Mouse (Mus musculus) cerebellum, adult 2 months (tissue): ENCODE results near the gene 4921507P07Rik.

Source experiments
- CTCF ChIP-seq: fragments of 200-500 bp; IDR thresholded peaks from 2 replicates; pipeline ENCODE4 v1.5.1; 2011; ENCODE audit warnings: low read depth, mild to moderate bottlenecking, control low read depth, low read length, moderate library complexity, borderline replicate concordance; ENCODE audit not compliant: insufficient read depth
- POLR2A ChIP-seq: fragments of 200-500 bp; IDR thresholded peaks from 2 replicates; pipeline ENCODE4 v1.6.1; 2011; ENCODE audit warnings: low read length, control low read depth, borderline replicate concordance; ENCODE audit not compliant: insufficient read depth

DNA sequence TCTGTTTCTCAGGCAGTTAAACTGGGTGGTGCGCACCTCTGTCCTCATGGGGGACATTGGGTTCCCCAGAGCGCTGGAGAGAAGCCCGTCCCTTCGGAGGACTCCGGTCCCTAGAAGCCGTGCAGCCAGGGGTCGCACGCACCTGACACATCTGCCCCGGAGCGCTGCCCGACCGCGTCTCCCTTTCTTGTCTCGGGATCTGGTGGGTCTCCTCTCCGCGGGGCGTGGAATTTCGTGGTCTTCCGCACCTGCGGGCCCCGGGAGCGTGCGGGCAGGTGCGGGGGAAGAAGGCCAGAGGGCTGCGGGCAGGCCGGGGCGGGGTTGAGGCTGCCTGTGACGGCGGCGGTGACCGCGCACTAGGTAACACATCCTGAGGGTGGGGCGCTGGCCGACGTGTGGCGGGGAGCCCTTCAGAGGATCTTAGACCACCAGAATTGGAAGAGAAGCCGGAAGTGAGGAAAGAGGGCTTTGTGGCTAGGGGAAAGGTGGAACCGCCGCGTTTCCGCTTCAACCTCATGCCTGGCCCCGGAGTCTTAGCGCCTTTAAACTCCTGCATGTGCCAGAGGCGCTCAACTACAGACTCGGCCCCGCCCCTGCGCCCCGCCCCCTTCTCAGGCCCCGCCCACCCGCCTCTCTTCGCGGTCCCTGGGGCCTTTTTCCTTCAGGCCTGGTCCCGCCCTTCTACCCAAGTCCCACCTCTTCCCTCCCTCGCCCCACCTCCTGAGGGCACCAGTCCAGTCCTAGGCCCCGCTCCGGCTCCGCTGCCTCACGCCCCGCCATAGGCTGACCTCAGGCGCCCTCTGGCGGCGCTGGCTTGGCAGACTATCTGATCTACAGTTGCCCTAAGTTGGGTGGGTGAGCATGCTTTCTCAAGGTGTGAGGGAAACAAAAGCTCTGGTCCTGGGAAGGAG lies at the start of gene 4921507P07Rik:
- TF ChIP-seq CTCF: peak; percentile 72; the same call in 1 of the 2 replicates
- TF ChIP-seq POLR2A: peak; percentile 9; the same call in 1 of the 2 replicates
